In the genomic region with DNA sequence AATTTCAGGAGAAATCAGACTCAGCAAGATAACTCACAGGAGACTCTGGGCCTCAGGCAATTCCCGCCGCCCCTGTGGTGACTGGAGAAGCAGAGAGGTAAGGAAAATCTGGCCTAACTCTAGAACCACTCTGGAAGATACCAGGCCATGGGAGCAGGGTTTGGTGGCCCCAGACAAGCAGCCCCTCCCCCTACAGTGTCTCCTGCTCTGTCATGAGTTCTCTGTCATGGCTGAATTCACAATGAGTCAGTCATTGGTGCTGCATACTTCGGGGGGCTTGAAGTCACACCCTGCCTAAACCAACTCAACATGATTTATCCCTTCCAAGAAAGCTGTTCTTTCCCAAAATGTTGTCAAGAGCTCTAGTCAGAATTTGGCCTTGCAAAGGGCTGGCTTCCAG, we compare ENCODE assay signal across 12 mouse cellular contexts. TPM values are rescaled to one million over a fixed set of nuclear protein-coding genes. Genes with fewer than 3 reads are reported as not detected.
DNase-seq lines count a peak whose midpoint lies in the region; ATAC-seq and TF ChIP-seq lines count a peak whose summit lies in the region.
"Had no signal": no experiment of that assay in that cellular context is flagged by ENCODE, and none has a peak within 500 bp of the region (broad histone marks: within the 10 kb centered on the region; RNA-seq: fewer than 3 reads in every experiment).

No protein-coding gene starts in this region.

- no peaks in the 10 kb centered on the region for H3K27me3 ChIP-seq in kidney, embryonic 15.5 days
- no peaks in the 10 kb centered on the region for H3K27me3 ChIP-seq in Patski
- no peaks in the 10 kb centered on the region for H3K27me3 ChIP-seq in liver, embryonic 13.5 days
- H3K27me3 ChIP-seq in midbrain, embryonic 15.5 days (replicated peaks) = no peaks in the 10 kb centered on the region
- H3K27me3 ChIP-seq: hindbrain, embryonic 13.5 days had no signal

- H3K4me1 ChIP-seq in kidney, embryonic 15.5 days = peaks cover 97% of the 10 kb centered on the region
- peaks cover 97% of the 10 kb centered on the region for H3K4me1 ChIP-seq in liver, embryonic 13.5 days (replicated peaks)
- H3K4me1 ChIP-seq in midbrain, embryonic 15.5 days = peaks cover 21% of the 10 kb centered on the region

- in situ Hi-C loops in Patski (cut with MboI; ENCODE audit: low pct_unique_long_range_greater_than_20kb) = no loop called here

- H3K27ac ChIP-seq in kidney, embryonic 15.5 days = peak overlapping the region; percentile 86
- H3K27ac ChIP-seq in liver, embryonic 13.5 days = peak overlapping the region; percentile 79
- no peak overlapping the region for H3K27ac ChIP-seq in midbrain, embryonic 15.5 days
- H3K27ac ChIP-seq: hindbrain, embryonic 13.5 days had no signal

- no peak overlapping the region for H3K4me3 ChIP-seq in kidney, embryonic 15.5 days (replicated peaks)
- H3K4me3 ChIP-seq in liver, embryonic 13.5 days (replicated peaks) = no peak overlapping the region
- no peak overlapping the region for H3K4me3 ChIP-seq in midbrain, embryonic 15.5 days
- H3K4me3 ChIP-seq: hindbrain, embryonic 13.5 days had no signal

- CTCF ChIA-PET in Patski (lab: Charles Lee) = interaction anchor here (0.7 to 1.5 kb wide), 8 partner anchors 9 to 98 kb away, joined by 3 to 5 read pairs (median 4); no protein-coding TSS in a partner anchor

- no peaks in the 10 kb centered on the region; the same call in 1 of the 2 replicates for H3K36me3 ChIP-seq in kidney, embryonic 15.5 days
- H3K36me3 ChIP-seq in liver, embryonic 13.5 days = peaks cover 12% of the 10 kb centered on the region
- H3K36me3 ChIP-seq in midbrain, embryonic 15.5 days (replicated peaks) = no peaks in the 10 kb centered on the region
- H3K36me3 ChIP-seq: hindbrain, embryonic 13.5 days had no signal

- peak; percentile 64 to 75 for DNase-seq in adrenal gland, postnatal 36 days
- DNase-seq in adrenal gland, adult 8-10 months = no peak
- DNase-seq in kidney, postnatal 10 days = no peak
- DNase-seq in Patski (ENCODE audit: low read depth, low spot score) = no peak
- no peak for DNase-seq in liver, embryonic 13.5 days
- no peak for DNase-seq in adipocyte (ENCODE audit: low spot score)
- DNase-seq: layer of hippocampus, adult 9-11 months; lung, adult 2 months; right cerebral cortex, postnatal 25 days had no signal

- peak; percentile 43; the same call in 1 of the 2 replicates for ATAC-seq in kidney, embryonic 15.5 days (replicated peaks; ENCODE audit: low FRiP score)
- peak; percentile 44 for ATAC-seq in Patski
- ATAC-seq in liver, embryonic 13.5 days (ENCODE audit: low read depth) = no peak
- ATAC-seq in midbrain, embryonic 15.5 days (replicated peaks) = no peak

- no peaks in the 10 kb centered on the region for H3K9me3 ChIP-seq in kidney, embryonic 15.5 days (replicated peaks)
- no peaks in the 10 kb centered on the region for H3K9me3 ChIP-seq in liver, embryonic 13.5 days (replicated peaks)
- no peaks in the 10 kb centered on the region for H3K9me3 ChIP-seq in midbrain, embryonic 15.5 days
- H3K9me3 ChIP-seq: hindbrain, embryonic 13.5 days had no signal

- WGBS in kidney, embryonic 15.5 days = 47% methylated on average over 3 of the region's 3 CpGs
- 53% methylated on average over 3 of the region's 3 CpGs for WGBS in liver, embryonic 13.5 days (ENCODE audit: insufficient replicate concordance)
- 67% methylated on average over 3 of the region's 3 CpGs for WGBS in midbrain, embryonic 15.5 days

- POLR2A ChIA-PET in Patski (lab: Charles Lee) = interaction anchor here (0.5 to 1.5 kb wide), 5 partner anchors 10 to 692 kb away, joined by 3 to 10 read pairs (median 4); no protein-coding TSS in a partner anchor

- H3K4me2 ChIP-seq in kidney, embryonic 15.5 days = no peak overlapping the region
- peak overlapping the region; percentile 3; the same call in 1 of the 2 replicates for H3K4me2 ChIP-seq in liver, embryonic 13.5 days
- no peak overlapping the region for H3K4me2 ChIP-seq in midbrain, embryonic 15.5 days
- H3K4me2 ChIP-seq: hindbrain, embryonic 13.5 days had no signal

- TF ChIP-seq CTCF in Patski (IDR thresholded peaks at IDR 0.05) = no peak

- no peak overlapping the region for H3K9ac ChIP-seq in kidney, embryonic 15.5 days
- peak overlapping the region; percentile 18; the same call in 1 of the 2 replicates for H3K9ac ChIP-seq in liver, embryonic 13.5 days
- H3K9ac ChIP-seq in midbrain, embryonic 15.5 days = no peak overlapping the region
- H3K9ac ChIP-seq: hindbrain, embryonic 13.5 days had no signal

RNA-seq across cellular contexts. Expression of gene Myh9, which starts 18.3 kb away (rescaled TPM):
- 100 to 1,000 TPM; 309 to 387 TPM for total RNA-seq in adrenal gland, postnatal 36 days (2021)
- 100 to 1,000 TPM; 304 to 366 (median 340) TPM for total RNA-seq in adrenal gland, adult 8-10 months (2022)
- polyA plus RNA-seq in kidney, embryonic 15.5 days (2015; fragmentation: Nextera tagmentation; extraction: Ambion mirVana) = 56.2 and 60.2 TPM in 2 replicates
- polyA plus RNA-seq in Patski (2021) = 677 TPM
- 18.3 and 22.2 TPM in 2 replicates for polyA plus RNA-seq in liver, embryonic 13.5 days (2015; fragmentation: Nextera tagmentation; extraction: Ambion mirVana)
- 11.9 and 14.2 TPM in 2 replicates for polyA plus RNA-seq in midbrain, embryonic 15.5 days (2015; fragmentation: Nextera tagmentation; extraction: Ambion mirVana)

Comparison
In these comparisons a context has a peak if more than half of its experiments do, and no peak if none do; other contexts are left out.
1. DNase-seq: peak in adrenal gland, postnatal 36 days (2 of 2); none in adrenal gland, adult 8-10 months (single experiment), kidney, postnatal 10 days (single experiment), Patski (single experiment), liver, embryonic 13.5 days (single experiment) and adipocyte (single experiment).
2. ATAC-seq: peak in kidney, embryonic 15.5 days (single experiment) and Patski (single experiment); none in liver, embryonic 13.5 days (single experiment) and midbrain, embryonic 15.5 days (single experiment).
3. RNA of gene Myh9, which starts 18.3 kb away (polyA plus RNA-seq): 677 TPM in Patski (single experiment); 56.2 to 60.2 TPM in kidney, embryonic 15.5 days, 18.3 to 22.2 TPM in liver, embryonic 13.5 days and 11.9 to 14.2 TPM in midbrain, embryonic 15.5 days; every median in the first group is over 10 times any median in the second.